Mouse (Mus musculus): ENCODE results near the gene Armt1.
"Not testable (repeated sequence)": the region's sequence is repeated elsewhere in the genome, so short reads cannot be mapped to it uniquely, and the experiment has no call there.

Gene Armt1

DNA sequence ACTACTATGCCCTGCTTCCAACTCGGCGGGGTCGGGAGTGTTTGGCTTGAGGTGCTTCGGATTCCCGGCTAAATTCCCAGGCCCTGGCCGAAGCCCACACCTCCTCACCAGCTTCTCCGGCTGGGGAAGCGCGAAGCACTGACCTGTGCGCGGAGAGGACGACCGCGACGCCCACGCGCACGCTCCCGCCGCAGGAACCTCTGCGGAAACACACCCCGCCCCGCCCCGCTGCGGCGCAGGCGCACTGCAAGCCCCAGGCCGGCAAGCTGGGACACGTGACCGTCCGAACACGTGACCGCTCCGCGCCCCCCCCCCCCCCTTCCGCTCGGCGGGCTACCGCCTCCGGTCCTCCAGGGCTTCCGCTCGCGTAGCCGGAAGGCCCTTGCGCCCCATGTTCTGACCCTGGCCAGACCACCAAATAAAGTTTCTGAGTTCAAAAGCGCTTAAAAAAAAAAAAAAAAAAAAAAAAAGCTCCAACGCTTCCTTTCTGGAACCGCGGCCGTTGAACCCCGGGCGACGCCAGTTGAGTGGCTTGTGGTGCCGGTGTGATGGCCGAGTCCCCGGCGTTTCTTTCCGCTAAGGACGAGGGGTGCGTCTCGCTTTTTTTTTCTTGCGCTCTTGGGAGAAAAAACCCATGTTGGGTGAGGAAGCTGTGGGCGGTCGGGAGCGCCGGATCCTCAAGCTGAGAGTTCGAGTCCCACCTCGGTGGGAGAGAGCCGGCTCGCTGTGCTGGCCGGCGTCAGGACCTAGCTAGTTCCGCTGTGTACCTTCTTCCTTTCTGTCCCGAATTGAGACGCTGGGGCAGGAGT lies at the start of gene Armt1, which contains the start of gene Rmnd1:
Gene Armt1 (plus strand): TSS at position 345 of the 809 bp plus-strand sequence.
Gene Rmnd1 (minus strand): TSS at position 266 of the 809 bp plus-strand sequence.
- peak; percentile 89 to 93 for DNase-seq

- no peak for DNase-seq
Observed at GRCm38 (mm10) chr10:4384244-4384643, 48.0 kb upstream of the Armt1 start.

- DNase-seq, result peak; percentile 94 to 95
Observed at GRCm38 (mm10) chr10:4386609-4387591, 45.4 kb upstream of the Armt1 start.

- peak; percentile 62 to 78 for DNase-seq
Observed at GRCm38 (mm10) chr10:4387701-4388383, 44.4 kb upstream of the Armt1 start, which contains the start of gene Zbtb2. Zbtb2 (minus strand) TSS chr10:4388108.

GRCm38 (mm10) chr10:4388384-4388745 lies 43.9 kb upstream of the Armt1 start:
- DNase-seq, result peak in 1 of 2 experiments; percentile 39

DNA sequence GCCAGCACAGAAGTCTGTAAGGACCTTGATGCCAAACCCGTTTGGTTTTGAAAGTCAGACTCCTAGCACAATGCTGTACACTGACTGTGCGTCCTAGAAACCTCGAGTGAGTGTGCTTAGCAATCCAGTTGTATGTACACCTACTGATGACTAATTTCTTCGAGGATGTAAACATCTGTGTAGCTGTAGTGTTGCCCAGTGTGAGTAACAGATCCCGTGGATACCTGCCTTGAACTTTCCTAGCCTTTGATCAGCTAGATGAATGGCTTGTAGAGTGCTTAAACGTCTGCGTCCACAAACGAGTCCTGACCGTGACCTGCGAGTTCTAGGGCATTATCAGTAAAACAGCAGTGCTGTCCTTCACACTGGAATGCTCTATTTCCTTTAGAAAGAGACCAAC lies 43.2 kb upstream of the Armt1 start:
- DNase-seq, result no peak

- DNase-seq, result no peak
Observed at GRCm38 (mm10) chr10:4389461-4390112, 42.7 kb upstream of the Armt1 start.

DNA sequence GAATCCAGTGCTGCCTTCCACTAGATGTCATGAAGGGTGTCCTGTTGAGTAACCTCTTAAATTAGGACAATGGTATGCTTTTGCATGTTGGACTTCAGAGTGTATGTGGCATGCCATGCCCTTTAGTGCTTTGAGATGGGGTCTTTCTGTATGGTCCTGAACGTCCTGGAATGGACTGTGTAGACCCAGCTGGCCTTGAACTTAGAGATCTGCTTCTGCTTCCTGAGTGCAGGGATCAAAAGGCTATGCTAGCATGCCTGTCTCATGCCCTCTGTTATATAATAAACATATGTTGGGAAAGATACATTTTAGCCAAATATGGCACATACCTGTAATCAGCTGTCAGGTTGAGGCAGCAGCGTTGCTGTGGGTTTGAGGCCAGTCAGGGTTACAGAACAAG lies 41.7 kb upstream of the Armt1 start:
- DNase-seq, result no peak

GRCm38 (mm10) chr10:4391076-4391475 lies 41.2 kb upstream of the Armt1 start:
- DNase-seq, result no peak

DNA sequence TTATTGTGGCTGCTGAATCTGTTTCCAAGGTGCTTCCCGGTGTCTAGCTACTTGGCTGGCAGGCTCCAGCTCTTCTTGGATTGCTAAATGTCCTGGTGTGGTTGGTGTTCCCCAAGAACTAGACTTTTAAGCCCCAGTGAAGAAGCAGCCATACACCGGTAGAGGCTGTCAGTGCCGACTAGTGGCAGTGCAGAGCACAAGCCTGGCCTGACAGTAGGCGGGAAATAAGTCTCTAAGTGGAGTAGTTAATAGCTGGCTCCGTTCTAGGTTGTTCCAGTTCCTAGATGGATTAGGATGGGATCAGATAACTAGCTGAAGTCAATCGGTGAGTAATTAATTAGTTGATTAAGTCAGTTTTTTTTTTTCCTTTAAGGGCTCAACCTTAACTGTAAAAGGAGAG lies 40.4 kb upstream of the Armt1 start:
- peak; percentile 17 to 48 for DNase-seq

DNA sequence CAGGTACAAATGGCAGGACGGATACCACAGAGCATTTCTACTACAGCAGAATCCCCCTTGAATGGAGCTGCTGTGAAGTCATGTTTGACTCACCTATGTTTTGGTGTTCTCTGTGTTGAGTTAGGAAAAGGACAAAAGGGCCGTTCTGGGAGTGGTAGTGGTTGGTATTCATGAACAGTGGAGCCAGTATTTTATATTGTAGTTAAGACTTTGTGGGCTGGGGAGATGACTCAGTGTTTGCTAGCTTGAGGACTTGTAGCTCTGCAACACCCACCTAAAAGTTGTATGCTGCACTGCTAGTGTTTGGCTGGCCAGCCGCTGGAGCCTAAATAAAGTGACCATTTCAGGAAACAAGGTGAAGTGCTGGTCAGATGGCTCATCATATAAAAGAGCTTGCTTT lies 36.9 kb upstream of the Armt1 start:
- DNase-seq, result no peak

DNA sequence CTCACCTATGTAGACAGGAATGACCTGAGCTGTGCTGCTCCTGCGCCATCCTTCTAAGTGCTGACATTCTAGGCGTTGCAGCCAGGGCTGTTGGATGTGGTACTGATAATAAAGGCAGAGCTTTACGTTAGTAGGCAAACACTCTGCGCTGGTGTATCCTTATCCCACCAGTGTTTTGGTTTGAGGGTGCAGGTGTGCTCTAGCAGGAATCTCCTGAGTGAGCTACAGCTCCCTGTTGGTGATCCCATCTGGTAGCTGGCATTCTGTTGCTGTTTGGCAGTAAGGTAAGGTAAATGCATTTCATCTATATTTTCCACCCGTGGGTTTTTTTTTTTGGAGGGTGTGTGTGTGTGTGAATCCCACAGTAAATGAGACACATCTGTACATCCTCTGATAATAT lies 34.2 kb upstream of the Armt1 start:
- no peak for DNase-seq

- DNase-seq, result peak; percentile 37 to 46
Observed at GRCm38 (mm10) chr10:4404895-4405491, 27.3 kb upstream of the Armt1 start.

GRCm38 (mm10) chr10:4405511-4405910 lies 26.8 kb upstream of the Armt1 start:
- no peak for DNase-seq

DNA sequence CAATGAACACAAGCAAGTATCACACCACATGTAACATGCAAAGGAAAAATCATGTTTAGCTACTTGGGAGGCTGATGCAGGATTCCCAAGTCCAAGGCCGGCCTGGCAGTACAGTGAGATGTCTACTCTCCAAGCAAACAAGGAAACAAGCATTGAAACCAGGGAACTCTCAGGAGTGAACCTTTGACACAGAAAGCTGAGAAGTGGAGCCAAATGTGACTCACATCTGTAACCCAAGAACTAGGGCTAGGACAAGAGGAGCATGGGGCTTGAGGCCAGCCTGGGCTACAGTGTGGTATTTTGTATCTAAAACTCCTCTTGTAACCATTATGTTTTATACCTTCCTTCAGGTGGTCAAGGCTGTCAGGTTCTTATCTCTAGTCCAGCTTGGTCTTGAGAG lies 25.1 kb upstream of the Armt1 start:
- DNase-seq, result no peak

DNA sequence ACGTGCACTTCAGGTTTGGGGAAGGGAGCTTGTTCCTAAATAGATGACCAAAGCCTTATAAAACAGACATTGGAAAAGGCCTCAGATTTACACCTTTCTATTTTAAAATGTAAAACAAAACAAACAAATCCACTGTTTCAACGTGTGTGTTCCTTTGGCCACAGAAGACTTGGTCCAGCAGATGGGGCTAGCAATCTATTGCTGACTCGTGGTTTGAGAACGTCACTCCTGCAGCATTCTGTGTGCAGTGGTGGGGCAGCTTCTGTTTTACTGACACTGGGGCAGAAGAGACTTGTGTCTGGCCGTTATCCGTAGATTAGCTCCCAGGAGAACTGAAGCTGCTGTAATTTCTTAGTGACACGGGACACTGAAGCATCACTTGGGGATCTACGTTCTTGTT lies 7.0 kb upstream of the Armt1 start:
- DNase-seq, result no peak

GRCm38 (mm10) chr10:4430399-4430798 lies 1.9 kb upstream of the Armt1 start:
- no peak for DNase-seq

- DNase-seq, result peak; percentile 46 to 48
Observed at GRCm38 (mm10) chr10:4430826-4431225, 1.4 kb upstream of the Armt1 start.

DNA sequence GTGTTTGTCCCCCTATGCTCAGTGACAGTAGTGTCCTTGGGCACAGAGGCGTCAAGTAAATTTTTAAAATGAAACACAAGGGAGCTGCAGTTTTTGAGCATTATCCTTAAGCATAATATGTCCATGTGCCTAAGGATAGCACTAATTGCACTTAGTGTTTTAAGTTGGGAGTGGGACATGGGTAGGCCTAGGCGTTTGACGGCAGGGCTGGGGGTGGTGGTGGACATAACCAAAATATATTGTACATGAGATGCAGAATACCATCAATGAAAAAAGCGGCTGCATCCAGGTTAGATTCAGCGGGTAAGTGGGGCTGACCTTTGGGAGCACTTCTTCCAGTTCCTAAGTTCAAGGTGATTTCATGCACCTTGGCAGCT lies 533 bp upstream of the Armt1 start:
- DNase-seq, result no peak

DNA sequence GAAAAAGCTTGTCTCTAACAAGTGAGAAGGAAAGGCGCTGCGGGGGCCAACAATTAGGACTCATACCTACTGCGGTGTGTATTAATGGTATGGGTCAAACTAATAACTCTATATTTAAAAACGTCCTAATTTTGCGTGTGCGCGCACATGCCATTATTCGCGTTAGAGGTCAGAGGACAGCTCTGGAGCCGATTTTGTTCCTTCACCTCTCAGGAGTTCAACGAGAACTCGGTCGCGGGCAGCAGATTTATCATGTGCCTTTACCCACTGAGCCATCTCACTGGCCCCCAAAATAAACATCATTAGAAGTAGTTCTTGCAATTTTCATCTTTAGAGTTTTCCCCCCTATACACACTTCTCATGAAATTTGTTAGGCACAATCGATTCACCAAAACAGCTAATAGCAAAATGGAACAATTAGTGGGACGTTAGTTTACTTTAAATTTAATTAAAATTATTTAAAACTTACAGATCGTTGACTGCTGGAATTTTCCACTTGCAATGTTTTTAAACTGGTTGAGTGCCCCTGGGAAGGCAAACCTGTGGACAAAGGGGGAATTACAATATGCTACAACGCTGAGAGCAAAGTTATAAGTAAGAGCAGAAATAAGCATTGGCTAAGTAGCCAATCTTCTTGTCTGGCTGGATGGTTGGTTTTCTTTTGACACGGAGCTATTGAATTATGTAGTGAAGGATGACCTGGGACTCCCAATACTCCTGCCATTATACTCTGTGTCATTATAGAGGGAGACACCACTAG lies 909 bp downstream of the Armt1 start:
- DNase-seq, result peak; percentile 21 to 27

DNA sequence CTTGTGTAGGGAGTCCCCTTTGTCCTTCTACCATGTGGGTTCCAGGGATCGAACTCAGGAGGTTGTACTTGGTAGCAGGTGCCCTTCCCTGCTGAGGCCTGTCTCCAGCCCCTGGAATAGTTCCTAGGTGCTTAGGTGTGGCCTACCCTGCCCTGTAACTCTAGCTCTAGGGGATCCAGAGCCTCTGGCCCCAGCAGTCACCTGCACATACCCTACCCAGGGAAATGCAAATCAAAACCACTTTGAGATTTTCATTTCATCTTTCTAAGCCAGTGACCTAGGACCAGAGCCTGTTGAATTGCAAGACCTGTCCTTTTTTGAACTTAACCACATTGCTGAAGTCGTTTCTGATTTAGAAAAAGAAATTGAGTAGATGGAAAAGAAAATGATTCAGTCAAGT lies 1.6 kb downstream of the Armt1 start:
- DNase-seq, result not testable (repeated sequence)

All from kidney, adult 8-10 months (tissue).